Mouse (Mus musculus) gastrocnemius, postnatal 36 days (tissue): ENCODE results near the gene BC028528. TPM values are rescaled to one million over a fixed set of nuclear protein-coding genes. Genes with fewer than 3 reads are reported as not detected.
"Not testable (repeated sequence)": the region's sequence is repeated elsewhere in the genome, so short reads cannot be mapped to it uniquely, and the experiment has no call there.

Experiments used
- DNase-seq, 2 experiments: peaks; one replicate each; pipeline ENCODE4 v3.0.0; 2022
- intact Hi-C: fragments of 180-260 bp; cut with DNase I; formaldehyde crosslinking; loops from one replicate; pipeline ENCODE4 v1.15.1; 2025
- total RNA-seq, 2 experiments: library from RNA; stranded (reverse); gene quantifications; 2 replicates each; pipeline ENCODE4 v1.2.3; 2021

Gene BC028528
- total RNA-seq, 2 experiments from 2014 or later: 1.8 to 4.0 TPM

DNA sequence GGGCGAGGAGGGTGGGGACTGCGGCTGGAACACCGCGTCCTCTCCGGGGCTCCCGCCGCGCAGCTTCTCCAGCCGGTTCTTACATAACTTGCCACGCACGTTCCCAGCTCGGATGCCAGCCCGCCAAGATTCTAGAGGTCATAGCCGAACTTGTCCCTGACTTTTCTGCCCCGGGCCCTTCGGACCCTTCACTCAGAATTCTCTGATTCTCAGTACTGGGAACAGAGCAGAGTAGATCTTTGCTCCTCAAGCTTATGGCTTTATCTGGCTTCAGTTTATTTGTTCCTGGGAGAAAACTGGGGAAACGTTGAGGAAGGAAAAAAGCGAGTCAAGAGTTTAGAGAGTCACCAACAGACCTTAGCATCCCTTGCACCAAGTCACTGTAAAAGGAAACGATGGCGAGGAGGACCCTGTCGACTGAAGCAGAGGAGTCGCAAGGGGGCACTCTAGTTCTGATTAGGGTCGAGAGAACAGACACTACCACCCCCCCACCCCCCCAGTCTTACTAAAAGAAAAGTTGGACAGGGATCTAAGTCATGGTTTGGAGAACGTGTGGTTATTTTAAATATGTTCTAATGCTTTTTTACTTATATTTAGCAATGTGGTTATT, 8.9 kb downstream of the BC028528 start:
- intact Hi-C loops: loop anchor here (1.0 kb wide), 1 partner anchor 23 kb away; no protein-coding TSS in a partner anchor

GRCm38 (mm10) chr3:95881979-95882815, 9.6 kb downstream of the BC028528 start, which contains the start of gene Ciart:
Gene Ciart (minus strand): TSS chr3:95882251.
- DNase-seq: peak; percentile 87 to 91
- intact Hi-C loops: no loop called here

More for the DNA sequence above, 8.9 kb downstream of the BC028528 start:
- DNase-seq: peak in 1 of 2 experiments; percentile 77

GRCm38 (mm10) chr3:95879063-95879462, 12.7 kb downstream of the BC028528 start:
- DNase-seq: no peak
- intact Hi-C loops: no loop called here

DNA sequence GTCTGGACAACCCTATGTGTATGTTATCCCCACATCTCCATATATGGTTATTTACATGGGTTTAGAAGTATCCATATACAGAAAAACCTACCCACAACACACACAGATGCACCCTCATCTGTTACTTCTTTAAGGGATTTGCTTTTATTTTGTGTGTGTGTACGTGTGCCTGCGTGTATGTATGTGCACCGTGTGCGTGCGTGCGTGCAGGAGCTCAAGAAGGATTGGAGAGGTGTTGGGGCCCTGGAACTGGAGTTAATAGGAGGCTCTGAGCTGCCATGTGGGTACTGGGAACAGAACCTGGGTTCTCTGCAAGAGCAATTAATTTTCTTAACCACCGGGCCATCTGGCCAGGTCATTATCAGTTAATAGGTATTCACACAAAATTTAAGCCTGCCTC, 19.8 kb downstream of the BC028528 start:
- DNase-seq: no peak
- intact Hi-C loops: no loop called here

DNA sequence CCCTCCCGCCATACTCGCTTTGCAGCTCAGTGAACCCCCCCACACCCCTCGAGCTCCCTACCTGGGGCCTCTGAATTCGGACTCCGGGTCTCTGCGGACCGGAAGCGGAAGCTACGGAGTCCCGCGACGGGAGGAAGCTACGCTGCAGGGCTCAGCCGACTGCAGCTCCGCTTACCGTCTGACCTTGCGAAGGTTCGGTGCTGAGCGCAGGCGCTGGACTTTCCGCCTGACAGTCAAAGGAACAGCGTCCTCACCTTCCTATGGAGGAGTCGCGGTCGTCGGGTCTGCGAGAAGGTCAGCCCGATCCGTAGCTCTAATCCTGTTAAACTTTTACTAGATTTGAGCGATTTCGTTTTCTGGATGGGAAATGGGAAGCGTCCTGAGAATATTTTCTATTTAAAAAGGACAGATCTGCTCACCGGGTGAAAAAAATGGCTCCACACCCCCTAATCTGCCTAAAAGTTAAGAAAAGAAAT, 20.4 kb downstream of the BC028528 start, which contains the start of gene Mrps21:
Mrps21 (minus strand) TSS at position 128 of the 476 bp plus-strand sequence.
- intact Hi-C loops: no loop called here
- peak; percentile 73 to 79 for DNase-seq

- no peak for DNase-seq
- intact Hi-C loops: no loop called here
These were observed 20.8 kb downstream of the BC028528 start for GRCm38 (mm10) chr3:95870976-95871375.

DNA sequence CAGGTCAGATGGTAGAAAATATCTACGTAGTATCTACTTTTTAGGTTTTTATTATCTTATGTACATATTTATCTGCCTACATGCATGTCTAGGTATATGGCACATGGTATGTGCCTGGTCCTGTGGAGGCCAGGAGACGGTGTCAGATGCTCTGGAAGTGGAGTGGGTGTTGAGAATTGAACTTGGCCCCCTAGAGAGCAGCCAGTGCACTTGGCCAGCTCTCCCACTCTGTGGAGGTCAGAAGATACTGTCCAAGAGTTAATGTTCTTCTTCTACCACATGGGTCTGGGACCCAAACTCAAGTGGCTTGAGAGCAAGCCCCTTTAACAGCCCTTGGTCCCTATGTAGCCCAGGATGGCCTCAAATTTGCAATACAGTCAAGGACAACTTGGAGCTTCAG, 24.4 kb downstream of the BC028528 start:
- intact Hi-C loops: no loop called here
- no peak for DNase-seq

- intact Hi-C loops: no loop called here
- DNase-seq: no peak
These were observed 25.7 kb downstream of the BC028528 start for GRCm38 (mm10) chr3:95866071-95866470.

DNA sequence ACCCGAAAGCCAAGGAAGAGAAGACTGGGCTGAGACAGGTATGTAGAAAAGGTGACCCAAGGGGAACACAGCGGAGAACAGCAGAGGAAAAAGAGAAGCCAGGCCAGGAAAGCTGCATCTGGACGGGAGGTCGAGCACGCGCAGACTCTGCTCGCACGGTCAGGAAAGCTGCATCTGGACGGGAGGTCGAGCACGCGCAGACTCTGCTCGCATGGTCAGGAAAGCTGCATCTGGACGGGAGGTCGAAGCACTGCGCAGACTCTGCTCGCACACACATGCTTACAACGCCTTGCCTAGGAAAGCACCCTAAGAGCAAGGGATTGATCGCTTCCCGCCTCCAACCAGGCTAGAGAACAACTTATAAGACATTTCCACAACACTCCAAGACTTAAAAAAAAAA, 26.2 kb downstream of the BC028528 start:
- intact Hi-C loops: no loop called here

GRCm38 (mm10) chr3:95865050-95865449, 26.8 kb downstream of the BC028528 start:
- intact Hi-C loops: no loop called here

More for the DNA sequence above, 26.2 kb downstream of the BC028528 start:
- no peak for DNase-seq

DNA sequence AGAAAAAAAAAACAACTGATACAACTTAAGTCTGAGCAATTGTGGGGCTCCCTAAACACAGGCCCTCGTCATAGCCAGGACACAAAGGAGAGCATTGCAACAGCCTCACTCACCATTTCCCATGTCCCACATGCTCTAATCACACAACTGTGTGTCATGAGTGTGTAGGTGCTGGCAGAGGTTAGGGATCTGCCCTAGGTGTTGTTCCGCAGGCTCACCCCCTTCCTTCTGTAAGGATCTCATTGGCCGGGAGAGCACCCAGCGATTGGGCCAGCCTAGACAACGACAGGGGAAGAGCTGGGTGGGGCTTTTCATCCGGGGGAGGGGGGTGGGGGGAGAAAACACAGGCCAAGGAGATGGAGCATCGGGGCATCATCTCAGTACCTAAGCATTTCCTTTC, 28.2 kb downstream of the BC028528 start:
- DNase-seq: no peak
- intact Hi-C loops: loop anchor here (5.0 kb wide), 1 partner anchor 94 kb away; no protein-coding TSS in a partner anchor

More at GRCm38 (mm10) chr3:95865050-95865449, 26.8 kb downstream of the BC028528 start:
- DNase-seq: no peak

GRCm38 (mm10) chr3:95861796-95862195, 30.0 kb downstream of the BC028528 start:
- DNase-seq: peak in 1 of 2 experiments; percentile 46
- intact Hi-C loops: loop anchor here (2.0 to 5.0 kb wide), 2 partner anchors 45 to 96 kb away; no protein-coding TSS in a partner anchor

- DNase-seq: no peak
- intact Hi-C loops: loop anchor here (2.0 to 5.0 kb wide), 2 partner anchors 46 to 96 kb away; no protein-coding TSS in a partner anchor
These were observed 30.6 kb downstream of the BC028528 start for GRCm38 (mm10) chr3:95861216-95861615.

GRCm38 (mm10) chr3:95860323-95860722, 31.5 kb downstream of the BC028528 start:
- intact Hi-C loops: loop anchor here (2.0 to 5.0 kb wide), 2 partner anchors 46 to 97 kb away; no protein-coding TSS in a partner anchor
- no peak for DNase-seq

DNA sequence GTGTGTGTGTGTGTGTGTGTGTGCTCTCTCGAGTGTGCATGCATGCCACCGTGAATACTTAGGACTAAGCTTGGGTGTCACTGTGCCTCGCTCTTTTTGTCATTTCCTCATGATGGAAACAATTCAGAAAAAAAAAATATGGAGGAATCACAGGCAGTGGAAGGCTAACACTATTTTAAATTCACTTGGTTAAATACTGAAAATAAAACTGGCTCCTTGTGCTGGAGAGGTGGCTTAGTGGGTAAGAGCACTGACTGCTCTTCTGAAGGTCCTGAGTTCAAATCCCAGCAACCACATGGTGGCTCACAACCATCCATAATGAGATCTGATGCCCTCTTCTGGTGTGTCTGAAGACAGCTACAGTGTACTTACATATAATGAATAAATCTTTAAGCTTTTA, 33.5 kb downstream of the BC028528 start:
- intact Hi-C loops, DNase-seq: not testable (repeated sequence)

- DNase-seq, intact Hi-C loops: not testable (repeated sequence)
These were observed 34.8 kb downstream of the BC028528 start for GRCm38 (mm10) chr3:95857050-95857449.

GRCm38 (mm10) chr3:95856115-95856514, 35.7 kb downstream of the BC028528 start:
- no peak for DNase-seq
- intact Hi-C loops: no loop called here

GRCm38 (mm10) chr3:95855502-95856089, 36.2 kb downstream of the BC028528 start, which contains the start of gene Prpf3:
Gene Prpf3 (minus strand): TSS chr3:95855885.
- intact Hi-C loops: no loop called here
- DNase-seq: peak; percentile 94

- DNase-seq: no peak
- intact Hi-C loops: no loop called here
These were observed 40.5 kb downstream of the BC028528 start for GRCm38 (mm10) chr3:95851317-95851716.

GRCm38 (mm10) chr3:95850611-95851010, 41.2 kb downstream of the BC028528 start:
- intact Hi-C loops: no loop called here
- no peak for DNase-seq
